Mouse (Mus musculus): Measurements from ENCODE around the gene Mapk13.

DNA sequence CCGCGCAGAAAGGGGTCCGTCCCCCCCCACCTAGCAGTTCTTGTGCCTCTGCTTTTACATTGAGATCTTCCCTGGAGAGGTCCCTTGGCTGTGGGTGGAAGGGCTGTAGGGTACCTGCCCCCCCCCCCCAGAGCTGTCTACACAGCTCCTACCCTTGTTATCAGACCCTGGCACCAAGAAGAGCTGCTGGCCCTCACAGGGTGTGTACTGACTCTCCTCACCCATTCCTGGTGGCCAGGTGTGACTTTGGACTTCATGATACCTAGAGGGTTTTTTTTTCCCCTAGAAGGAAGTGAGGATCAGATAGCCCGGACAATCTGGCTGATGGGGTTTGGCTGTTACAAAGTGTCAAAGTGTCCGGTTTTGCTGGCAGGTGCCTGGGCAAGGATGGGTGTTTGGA lies 2.2 kb downstream of the Mapk13 start:
- TF ChIP-seq CTCF (IDR thresholded peaks at IDR 0.05; ENCODE audit: borderline replicate concordance, insufficient read depth, low read length) (no peak), POLR2A (IDR thresholded peaks at IDR 0.05; ENCODE audit: low read depth, low read length) (no peak)
